8 mouse cellular contexts compared by ENCODE assay signal in genomic region chr7:109751427-109752007, GRCm38 (mm10). TPM values are rescaled to one million over a fixed set of nuclear protein-coding genes. Genes with fewer than 3 reads are reported as not detected.
DNase-seq lines count a peak whose midpoint lies in the region; ATAC-seq lines count a peak whose summit lies in the region.

No protein-coding gene starts in this region.

- H3K9ac ChIP-seq in heart, embryonic 13.5 days: peak overlapping the region; percentile 86
- H3K9ac ChIP-seq in limb, embryonic 11.5 days (ENCODE audit: low read length): peak overlapping the region; percentile 88
- peak overlapping the region; percentile 87 for H3K9ac ChIP-seq in neural tube, embryonic 13.5 days

- H3K27ac ChIP-seq in heart, embryonic 13.5 days (replicated peaks): peak overlapping the region; percentile 81
- H3K27ac ChIP-seq in limb, embryonic 11.5 days (replicated peaks; ENCODE audit: low read depth, low read length): no peak overlapping the region
- peak overlapping the region; percentile 86 for H3K27ac ChIP-seq in neural tube, embryonic 13.5 days (replicated peaks)

- H3K4me1 ChIP-seq in heart, embryonic 13.5 days: peaks cover 25% of the 10 kb centered on the region
- H3K4me1 ChIP-seq in limb, embryonic 11.5 days (ENCODE audit: control insufficient read depth, insufficient read depth, low read length): 0 out of 2 replicates have a peak, but pooled peaks cover 3% of the 10 kb centered on the region
- peaks cover 27% of the 10 kb centered on the region for H3K4me1 ChIP-seq in neural tube, embryonic 13.5 days (replicated peaks)

- ATAC-seq in heart, embryonic 13.5 days (ENCODE audit: extremely low read depth, insufficient number of reproducible peaks, low FRiP score, low TSS enrichment): no peak
- ATAC-seq in limb, embryonic 11.5 days (ENCODE audit: insufficient number of reproducible peaks, low FRiP score, low TSS enrichment, low read depth): no peak; the same call in 1 of the 2 replicates
- ATAC-seq in neural tube, embryonic 13.5 days (ENCODE audit: low read depth): peak; percentile 66

- peak overlapping the region; percentile 87 for H3K4me2 ChIP-seq in heart, embryonic 13.5 days
- H3K4me2 ChIP-seq in limb, embryonic 11.5 days (ENCODE audit: low read depth, severe bottlenecking): peak overlapping the region; percentile 96
- H3K4me2 ChIP-seq in neural tube, embryonic 13.5 days: peak overlapping the region; percentile 76

- H3K4me3 ChIP-seq in heart, embryonic 13.5 days: peak overlapping the region; percentile 62
- H3K4me3 ChIP-seq in limb, embryonic 11.5 days (ENCODE audit: low read depth, low read length): peak overlapping the region; percentile 84
- peak overlapping the region; percentile 62 for H3K4me3 ChIP-seq in neural tube, embryonic 13.5 days

- WGBS in heart, embryonic 13.5 days: 1% methylated on average over 13 of the region's 13 CpGs
- 3% methylated on average over 13 of the region's 13 CpGs for WGBS in limb, embryonic 11.5 days
- WGBS in neural tube, embryonic 13.5 days: 4% methylated on average over 13 of the region's 13 CpGs

- peaks cover 13% of the 10 kb centered on the region for H3K36me3 ChIP-seq in heart, embryonic 13.5 days
- H3K36me3 ChIP-seq in limb, embryonic 11.5 days (ENCODE audit: control insufficient read depth, insufficient read depth, low read length): no peaks in the 10 kb centered on the region
- peaks cover 17% of the 10 kb centered on the region; the same call in 1 of the 2 replicates for H3K36me3 ChIP-seq in neural tube, embryonic 13.5 days

- no peaks in the 10 kb centered on the region for H3K27me3 ChIP-seq in heart, embryonic 13.5 days (replicated peaks)
- H3K27me3 ChIP-seq in limb, embryonic 11.5 days (ENCODE audit: control insufficient read depth, insufficient read depth, low read length): no peaks in the 10 kb centered on the region
- no peaks in the 10 kb centered on the region for H3K27me3 ChIP-seq in neural tube, embryonic 13.5 days

- peak; percentile 9 for DNase-seq in adrenal gland, postnatal 10 days
- DNase-seq in adrenal gland, adult 18-20 months (ENCODE audit: low spot score in 2 of 2): no peak
- DNase-seq in MEL-GATA-1-ER (ENCODE audit: extremely low read depth, low read depth): peak; percentile 20
- DNase-seq in limb, embryonic 11.5 days (ENCODE audit: low spot score): no peak
- DNase-seq in adrenal gland, adult 8-10 months: no peak
- no peak for DNase-seq in gastrocnemius, postnatal 25 days

- no peaks in the 10 kb centered on the region for H3K9me3 ChIP-seq in heart, embryonic 13.5 days
- no peaks in the 10 kb centered on the region for H3K9me3 ChIP-seq in limb, embryonic 11.5 days (ENCODE audit: control insufficient read depth, low read length)
- no peaks in the 10 kb centered on the region for H3K9me3 ChIP-seq in neural tube, embryonic 13.5 days

RNA-seq across cellular contexts. Expression of gene Tmem9b, which starts 1.2 kb away (rescaled TPM):
- total RNA-seq in adrenal gland, postnatal 10 days (2021): 10 to 100 TPM; 36.3 to 36.7 TPM
- total RNA-seq in adrenal gland, adult 18-20 months (2021): 10 to 100 TPM; 45.7 to 47.6 TPM
- 53.9 and 56.6 TPM in 2 replicates for polyA plus RNA-seq in heart, embryonic 13.5 days (2015; fragmentation: Nextera tagmentation; extraction: Ambion mirVana)
- polyA plus RNA-seq in limb, embryonic 11.5 days (2014; fragmentation: Nextera tagmentation; extraction: Ambion mirVana): 21.4 and 23.9 TPM in 2 replicates
- polyA plus RNA-seq in neural tube, embryonic 13.5 days (2015; fragmentation: Nextera tagmentation; extraction: Ambion mirVana): 106 and 119 TPM in 2 replicates
- 10 to 100 TPM; 48.7 to 52.2 (median 51.1) TPM for total RNA-seq in adrenal gland, adult 8-10 months (2022)
- total RNA-seq in gastrocnemius, postnatal 25 days (2021): 10 to 100 TPM; 24.5 to 25.9 TPM

RNA-seq across cellular contexts. Expression of gene Ascl3, which starts 20.0 kb away (rescaled TPM):
- not detected for total RNA-seq in adrenal gland, postnatal 10 days (2021)
- under 1 TPM in 1 of 2 experiments, not detected in 1; 0.61 TPM for total RNA-seq in adrenal gland, adult 18-20 months (2021)
- polyA plus RNA-seq in heart, embryonic 13.5 days (2015; fragmentation: Nextera tagmentation; extraction: Ambion mirVana): not detected in 2 replicates
- not detected in 2 replicates for polyA plus RNA-seq in limb, embryonic 11.5 days (2014; fragmentation: Nextera tagmentation; extraction: Ambion mirVana)
- polyA plus RNA-seq in neural tube, embryonic 13.5 days (2015; fragmentation: Nextera tagmentation; extraction: Ambion mirVana): 0.29 and 0.45 TPM in 2 replicates
- under 1 TPM in 2 of 4 experiments, not detected in 2; 0.46 to 0.99 TPM for total RNA-seq in adrenal gland, adult 8-10 months (2022)
- total RNA-seq in gastrocnemius, postnatal 25 days (2021): not detected

RNA-seq across cellular contexts. Expression of gene BC051019, which starts 27.9 kb away (rescaled TPM):
- total RNA-seq in adrenal gland, postnatal 10 days (2021): not detected
- total RNA-seq in adrenal gland, adult 18-20 months (2021): not detected
- 0.09 and 0.12 TPM in 2 replicates for polyA plus RNA-seq in heart, embryonic 13.5 days (2015; fragmentation: Nextera tagmentation; extraction: Ambion mirVana)
- 0.20 TPM in 1 of 2 replicates, not detected in the other for polyA plus RNA-seq in limb, embryonic 11.5 days (2014; fragmentation: Nextera tagmentation; extraction: Ambion mirVana)
- polyA plus RNA-seq in neural tube, embryonic 13.5 days (2015; fragmentation: Nextera tagmentation; extraction: Ambion mirVana): 0.17 TPM in 1 of 2 replicates, not detected in the other
- under 1 TPM in 1 of 4 experiments, not detected in 3; 0.44 TPM for total RNA-seq in adrenal gland, adult 8-10 months (2022)
- not detected for total RNA-seq in gastrocnemius, postnatal 25 days (2021)

RNA-seq across cellular contexts. Expression of gene Nrip3, which starts 30.3 kb away (rescaled TPM):
- 1 to 10 TPM; 1.2 to 1.4 TPM for total RNA-seq in adrenal gland, postnatal 10 days (2021)
- 1 to 10 TPM in 1 of 2 experiments, under 1 TPM in 1; 0.73 to 1.0 TPM for total RNA-seq in adrenal gland, adult 18-20 months (2021)
- polyA plus RNA-seq in heart, embryonic 13.5 days (2015; fragmentation: Nextera tagmentation; extraction: Ambion mirVana): 0.33 and 0.46 TPM in 2 replicates
- polyA plus RNA-seq in limb, embryonic 11.5 days (2014; fragmentation: Nextera tagmentation; extraction: Ambion mirVana): 0.20 and 0.21 TPM in 2 replicates
- polyA plus RNA-seq in neural tube, embryonic 13.5 days (2015; fragmentation: Nextera tagmentation; extraction: Ambion mirVana): 4.7 and 5.0 TPM in 2 replicates
- 1 to 10 TPM in 1 of 4 experiments, under 1 TPM in 3; 0.38 to 1.3 (median 0.63) TPM for total RNA-seq in adrenal gland, adult 8-10 months (2022)
- total RNA-seq in gastrocnemius, postnatal 25 days (2021): under 1 TPM; 0.08 to 0.70 TPM

RNA-seq across cellular contexts. Expression of gene Akip1, which starts 48.0 kb away (rescaled TPM):
- 10 to 100 TPM; 36.8 to 38.5 TPM for total RNA-seq in adrenal gland, postnatal 10 days (2021)
- 10 to 100 TPM; 18.6 to 22.9 TPM for total RNA-seq in adrenal gland, adult 18-20 months (2021)
- polyA plus RNA-seq in heart, embryonic 13.5 days (2015; fragmentation: Nextera tagmentation; extraction: Ambion mirVana): 29.4 and 33.8 TPM in 2 replicates
- 22.4 and 24.0 TPM in 2 replicates for polyA plus RNA-seq in limb, embryonic 11.5 days (2014; fragmentation: Nextera tagmentation; extraction: Ambion mirVana)
- 12.2 and 14.0 TPM in 2 replicates for polyA plus RNA-seq in neural tube, embryonic 13.5 days (2015; fragmentation: Nextera tagmentation; extraction: Ambion mirVana)
- total RNA-seq in adrenal gland, adult 8-10 months (2022): 10 to 100 TPM; 21.7 to 30.6 (median 23.6) TPM
- 1 to 10 TPM; 5.4 to 8.2 TPM for total RNA-seq in gastrocnemius, postnatal 25 days (2021)

Comparison
In these comparisons a context has a peak if more than half of its experiments do, and no peak if none do; other contexts are left out.
1. DNase-seq: peak in adrenal gland, postnatal 10 days (single experiment) and MEL-GATA-1-ER (single experiment); none in adrenal gland, adult 18-20 months (0 of 2), limb, embryonic 11.5 days (single experiment), adrenal gland, adult 8-10 months (single experiment) and gastrocnemius, postnatal 25 days (single experiment).
2. Peak in every context shown above with its lines, with median percentiles within 50 percentile points of each other: H3K4me2 ChIP-seq, H3K4me3 ChIP-seq and H3K9ac ChIP-seq.